Mouse (Mus musculus): ENCODE data around the gene Cds1. TPM values are rescaled to one million over a fixed set of nuclear protein-coding genes. Genes with fewer than 3 reads are reported as not detected.

The Cds1 gene
- polyA plus RNA-seq, 1 experiment = 15.9 TPM

GRCm38 (mm10) chr5:101779376-101779863 is 14.5 kb downstream of the Cds1 start:
- Histone ChIP-seq H3K9me3 (replicated peaks; ENCODE audit: control insufficient read depth, insufficient read depth, low read length, poor library complexity, severe bottlenecking) (no peaks in the 10 kb centered on the region), H3K4me1 (ENCODE audit: control insufficient read depth, insufficient read depth, low read length) (no peaks in the 10 kb centered on the region), H3K27ac (ENCODE audit: insufficient read depth, low read length) (no peak overlapping the region), H3K36me3 (ENCODE audit: control insufficient read depth, insufficient read depth, low read length, poor library complexity, severe bottlenecking) (no peaks in the 10 kb centered on the region), H3K27me3 (ENCODE audit: control insufficient read depth, insufficient read depth, low read length, poor library complexity, severe bottlenecking) (no peaks in the 10 kb centered on the region), H3K9ac (ENCODE audit: low read depth, poor library complexity, severe bottlenecking) (no peak overlapping the region), H3K4me3 (ENCODE audit: low read depth, low read length) (no peak overlapping the region)
- TF ChIP-seq EP300 (IDR thresholded peaks at IDR 0.05; ENCODE audit: insufficient read depth, low read depth, low read length) = no peak
- no peak for TF ChIP-seq CTCF (IDR thresholded peaks at IDR 0.05; ENCODE audit: low read depth, low read length)
- no peak for TF ChIP-seq POLR2A (IDR thresholded peaks at IDR 0.05; ENCODE audit: insufficient read depth, low read length)

GRCm38 (mm10) chr5:101780918-101781317 is 16.0 kb downstream of the Cds1 start:
- no peaks in the 10 kb centered on the region for H3K9me3 ChIP-seq (replicated peaks; ENCODE audit: control insufficient read depth, insufficient read depth, low read length, poor library complexity, severe bottlenecking)
- H3K9ac ChIP-seq (ENCODE audit: low read depth, poor library complexity, severe bottlenecking) = no peak overlapping the region
- H3K27me3 ChIP-seq (ENCODE audit: control insufficient read depth, insufficient read depth, low read length, poor library complexity, severe bottlenecking) = no peaks in the 10 kb centered on the region
- no peaks in the 10 kb centered on the region for H3K36me3 ChIP-seq (ENCODE audit: control insufficient read depth, insufficient read depth, low read length, poor library complexity, severe bottlenecking)
- TF ChIP-seq CTCF (IDR thresholded peaks at IDR 0.05; ENCODE audit: low read depth, low read length) (no peak), EP300 (IDR thresholded peaks at IDR 0.05; ENCODE audit: insufficient read depth, low read depth, low read length) (no peak), POLR2A (IDR thresholded peaks at IDR 0.05; ENCODE audit: insufficient read depth, low read length) (no peak)
- no peak overlapping the region for H3K27ac ChIP-seq (ENCODE audit: insufficient read depth, low read length)
- no peaks in the 10 kb centered on the region for H3K4me1 ChIP-seq (ENCODE audit: control insufficient read depth, insufficient read depth, low read length)
- no peak overlapping the region for H3K4me3 ChIP-seq (ENCODE audit: low read depth, low read length)

- H3K36me3 ChIP-seq (ENCODE audit: control insufficient read depth, insufficient read depth, low read length, poor library complexity, severe bottlenecking) = no peaks in the 10 kb centered on the region
- H3K9ac ChIP-seq (ENCODE audit: low read depth, poor library complexity, severe bottlenecking) = no peak overlapping the region
- no peak overlapping the region for H3K4me3 ChIP-seq (ENCODE audit: low read depth, low read length)
- no peaks in the 10 kb centered on the region for H3K27me3 ChIP-seq (ENCODE audit: control insufficient read depth, insufficient read depth, low read length, poor library complexity, severe bottlenecking)
- TF ChIP-seq POLR2A (IDR thresholded peaks at IDR 0.05; ENCODE audit: insufficient read depth, low read length) (no peak), EP300 (IDR thresholded peaks at IDR 0.05; ENCODE audit: insufficient read depth, low read depth, low read length) (no peak), CTCF (IDR thresholded peaks at IDR 0.05; ENCODE audit: low read depth, low read length) (no peak)
- no peak overlapping the region for H3K27ac ChIP-seq (ENCODE audit: insufficient read depth, low read length)
- no peaks in the 10 kb centered on the region for H3K4me1 ChIP-seq (ENCODE audit: control insufficient read depth, insufficient read depth, low read length)
- H3K9me3 ChIP-seq (replicated peaks; ENCODE audit: control insufficient read depth, insufficient read depth, low read length, poor library complexity, severe bottlenecking) = no peaks in the 10 kb centered on the region
Measured at GRCm38 (mm10) chr5:101784328-101784727, 19.4 kb downstream of the Cds1 start.

DNA sequence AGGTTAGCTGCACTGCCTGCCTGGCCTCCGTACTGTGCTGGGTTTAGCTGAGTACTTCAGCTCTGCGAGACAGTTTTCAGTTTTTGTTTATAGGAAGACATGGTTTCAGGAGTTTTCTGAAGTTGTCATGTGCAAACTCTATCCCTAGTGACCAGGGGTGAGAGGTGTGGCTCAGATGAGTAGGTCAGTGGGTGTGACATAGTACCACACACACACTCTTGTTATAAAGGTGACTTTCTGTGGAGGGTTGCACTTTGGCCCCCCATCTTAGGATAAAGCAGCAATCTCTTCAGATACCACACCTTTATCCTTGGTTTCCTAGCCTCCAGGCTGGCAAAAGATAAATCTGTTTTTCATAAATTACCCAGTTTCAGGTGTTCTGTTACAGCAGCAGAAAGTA is 19.9 kb downstream of the Cds1 start:
- Histone ChIP-seq H3K9ac (ENCODE audit: low read depth, poor library complexity, severe bottlenecking) (no peak overlapping the region), H3K4me3 (ENCODE audit: low read depth, low read length) (no peak overlapping the region), H3K9me3 (replicated peaks; ENCODE audit: control insufficient read depth, insufficient read depth, low read length, poor library complexity, severe bottlenecking) (no peaks in the 10 kb centered on the region), H3K36me3 (ENCODE audit: control insufficient read depth, insufficient read depth, low read length, poor library complexity, severe bottlenecking) (no peaks in the 10 kb centered on the region), H3K27me3 (ENCODE audit: control insufficient read depth, insufficient read depth, low read length, poor library complexity, severe bottlenecking) (no peaks in the 10 kb centered on the region), H3K4me1 (ENCODE audit: control insufficient read depth, insufficient read depth, low read length) (no peaks in the 10 kb centered on the region), H3K27ac (ENCODE audit: insufficient read depth, low read length) (no peak overlapping the region)
- TF ChIP-seq EP300 (IDR thresholded peaks at IDR 0.05; ENCODE audit: insufficient read depth, low read depth, low read length) (no peak), POLR2A (IDR thresholded peaks at IDR 0.05; ENCODE audit: insufficient read depth, low read length) (no peak), CTCF (IDR thresholded peaks at IDR 0.05; ENCODE audit: low read depth, low read length) (no peak)

GRCm38 (mm10) chr5:101785921-101786614 is 21.1 kb downstream of the Cds1 start:
- no peaks in the 10 kb centered on the region for H3K9me3 ChIP-seq (replicated peaks; ENCODE audit: control insufficient read depth, insufficient read depth, low read length, poor library complexity, severe bottlenecking)
- TF ChIP-seq EP300 (IDR thresholded peaks at IDR 0.05; ENCODE audit: insufficient read depth, low read depth, low read length) (no peak), POLR2A (IDR thresholded peaks at IDR 0.05; ENCODE audit: insufficient read depth, low read length) (no peak), CTCF (IDR thresholded peaks at IDR 0.05; ENCODE audit: low read depth, low read length) (no peak)

DNA sequence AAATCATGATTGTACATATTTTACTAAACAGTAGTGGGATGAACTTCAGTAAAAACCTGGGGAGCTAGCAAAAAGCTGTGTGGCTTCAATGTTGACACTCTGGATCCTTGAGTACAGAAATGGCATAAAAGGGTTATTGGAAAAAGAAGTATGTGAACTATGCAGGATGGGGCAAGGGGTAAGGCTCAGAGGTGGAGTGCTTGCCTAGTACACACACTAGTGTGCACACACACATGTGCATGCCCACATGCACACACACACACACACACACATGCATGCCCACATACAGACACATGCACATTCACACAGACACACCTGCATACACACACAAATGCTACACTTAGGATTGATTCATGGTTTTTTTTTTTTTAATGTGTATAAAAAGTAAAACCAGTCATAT is 24.8 kb downstream of the Cds1 start:
- no peaks in the 10 kb centered on the region for H3K9me3 ChIP-seq (replicated peaks; ENCODE audit: control insufficient read depth, insufficient read depth, low read length, poor library complexity, severe bottlenecking)
- no peaks in the 10 kb centered on the region for H3K27me3 ChIP-seq (ENCODE audit: control insufficient read depth, insufficient read depth, low read length, poor library complexity, severe bottlenecking)
- no peaks in the 10 kb centered on the region for H3K4me1 ChIP-seq (ENCODE audit: control insufficient read depth, insufficient read depth, low read length)
- TF ChIP-seq EP300 (IDR thresholded peaks at IDR 0.05; ENCODE audit: insufficient read depth, low read depth, low read length) = no peak
- no peak for TF ChIP-seq CTCF (IDR thresholded peaks at IDR 0.05; ENCODE audit: low read depth, low read length)
- TF ChIP-seq POLR2A (IDR thresholded peaks at IDR 0.05; ENCODE audit: insufficient read depth, low read length) = no peak
- no peaks in the 10 kb centered on the region for H3K36me3 ChIP-seq (ENCODE audit: control insufficient read depth, insufficient read depth, low read length, poor library complexity, severe bottlenecking)
- H3K4me3 ChIP-seq (ENCODE audit: low read depth, low read length) = no peak overlapping the region
- H3K9ac ChIP-seq (ENCODE audit: low read depth, poor library complexity, severe bottlenecking) = no peak overlapping the region
- H3K27ac ChIP-seq (ENCODE audit: insufficient read depth, low read length) = no peak overlapping the region

More at GRCm38 (mm10) chr5:101785921-101786614, 21.1 kb downstream of the Cds1 start:
- no peak overlapping the region for H3K9ac ChIP-seq (ENCODE audit: low read depth, poor library complexity, severe bottlenecking)
- H3K27me3 ChIP-seq (ENCODE audit: control insufficient read depth, insufficient read depth, low read length, poor library complexity, severe bottlenecking) = no peaks in the 10 kb centered on the region
- H3K4me1 ChIP-seq (ENCODE audit: control insufficient read depth, insufficient read depth, low read length) = no peaks in the 10 kb centered on the region
- H3K27ac ChIP-seq (ENCODE audit: insufficient read depth, low read length) = no peak overlapping the region
- no peaks in the 10 kb centered on the region for H3K36me3 ChIP-seq (ENCODE audit: control insufficient read depth, insufficient read depth, low read length, poor library complexity, severe bottlenecking)
- H3K4me3 ChIP-seq (ENCODE audit: low read depth, low read length) = no peak overlapping the region

Measured in ES-Bruce4 (cell line).